Mouse (Mus musculus): ENCODE results near the gene Cadm4.

The Cadm4 gene

GRCm38 (mm10) chr7:24533806-24534205, 52.0 kb downstream of the Cadm4 start:
- DNase-seq: peak in 1 of 2 experiments; percentile 31

- DNase-seq: no peak
These were observed 52.5 kb downstream of the Cadm4 start for GRCm38 (mm10) chr7:24534301-24534700.

GRCm38 (mm10) chr7:24537081-24537480, 55.3 kb downstream of the Cadm4 start:
- DNase-seq: no peak

GRCm38 (mm10) chr7:24537591-24537990, 55.8 kb downstream of the Cadm4 start:
- DNase-seq: peak; percentile 85 to 89

- DNase-seq: peak in 1 of 2 experiments; percentile 36
These were observed 56.3 kb downstream of the Cadm4 start for GRCm38 (mm10) chr7:24538154-24538553.

GRCm38 (mm10) chr7:24538701-24539100, 56.9 kb downstream of the Cadm4 start:
- DNase-seq: no peak

- no peak for DNase-seq
These were observed 57.9 kb downstream of the Cadm4 start for GRCm38 (mm10) chr7:24539686-24540085.

- no peak for DNase-seq
These were observed 62.7 kb downstream of the Cadm4 start for GRCm38 (mm10) chr7:24544506-24544905.

- peak in 1 of 2 experiments; percentile 34 for DNase-seq
These were observed 64.3 kb downstream of the Cadm4 start, which contains the start of the genes Pinlyp and Xrcc1 for GRCm38 (mm10) chr7:24546068-24546614. Pinlyp (minus strand) TSS chr7:24546118. Xrcc1 (plus strand) TSS chr7:24546289.

GRCm38 (mm10) chr7:24546634-24547389, 65.0 kb downstream of the Cadm4 start:
- DNase-seq: peak; percentile 99 to 100

GRCm38 (mm10) chr7:24547534-24548036, 65.8 kb downstream of the Cadm4 start:
- peak in 1 of 2 experiments; percentile 42 for DNase-seq

GRCm38 (mm10) chr7:24551985-24552759, 70.3 kb downstream of the Cadm4 start:
- no peak for DNase-seq
